Mouse (Mus musculus) cerebellum, postnatal 36 days (tissue): ENCODE measurements around the gene Dnajb7.

ENCODE experiments used
- DNase-seq, 2 experiments: peaks; one replicate each; pipeline ENCODE4 v3.0.0; 2021 to 2022; ENCODE audit warnings: mixed read lengths in 2 of 2

Gene Dnajb7

DNA sequence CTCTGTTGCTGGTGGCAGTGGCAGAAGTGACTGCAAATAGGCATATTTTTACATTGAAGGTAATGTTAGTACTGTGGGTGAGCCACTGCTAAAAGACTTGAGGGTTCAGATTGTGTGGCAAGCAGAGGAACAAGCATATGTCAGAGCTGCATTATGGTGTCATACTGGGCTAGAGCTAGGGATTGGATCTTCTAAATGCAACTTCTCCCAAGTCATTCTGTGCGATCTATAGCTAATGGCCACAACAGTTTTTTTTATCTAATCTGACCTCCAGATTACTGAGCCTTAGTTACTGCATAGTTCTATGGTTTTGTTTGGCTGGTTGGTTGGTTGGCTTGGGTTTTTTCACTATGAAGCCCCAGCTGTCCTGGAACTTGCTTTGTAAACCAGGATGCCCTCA, at the start of gene Dnajb7:
Gene Dnajb7 (minus strand): TSS at position 101 of the 400 bp plus-strand sequence.
- no peak for DNase-seq

DNA sequence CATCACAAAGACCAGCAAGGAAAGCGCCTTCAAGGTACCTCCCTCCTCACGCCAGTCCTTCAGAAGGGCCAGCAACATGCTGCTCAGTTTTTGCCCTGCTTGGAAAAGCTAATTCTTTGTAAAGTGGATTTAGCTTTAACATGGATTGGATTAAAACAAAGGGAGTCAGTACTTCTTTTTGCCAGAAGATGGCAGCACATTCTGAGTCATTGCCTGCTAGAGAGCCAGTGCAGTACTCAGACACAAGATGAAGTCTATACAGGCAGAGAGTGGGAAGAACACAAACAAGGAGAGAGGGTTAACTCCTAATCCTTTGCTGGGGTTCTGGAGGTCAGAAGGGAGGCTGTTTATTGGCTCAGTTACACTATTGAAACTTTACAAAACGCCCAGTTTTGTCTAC, 40.4 kb upstream of the Dnajb7 start:
- DNase-seq: peak; percentile 14 to 73

DNA sequence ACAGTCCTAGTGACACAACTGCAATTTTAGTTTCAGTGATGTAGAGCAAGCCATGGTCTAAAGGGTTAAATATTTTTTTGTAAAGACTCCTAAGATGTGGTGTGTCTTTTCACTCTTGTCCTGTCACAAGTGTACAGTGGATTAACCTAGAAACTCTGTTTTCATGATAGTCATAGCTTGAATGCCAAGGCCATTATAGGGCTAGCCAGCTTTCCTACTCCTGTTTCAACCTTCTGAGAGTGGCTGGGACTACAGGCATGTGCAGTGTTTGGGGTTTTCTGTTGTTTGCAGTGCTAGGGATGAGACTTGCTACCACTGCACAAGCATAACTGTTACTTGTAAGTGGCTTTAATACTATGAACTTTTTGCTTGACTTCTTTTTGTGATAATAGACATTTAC, 31.1 kb upstream of the Dnajb7 start:
- DNase-seq: no peak

DNA sequence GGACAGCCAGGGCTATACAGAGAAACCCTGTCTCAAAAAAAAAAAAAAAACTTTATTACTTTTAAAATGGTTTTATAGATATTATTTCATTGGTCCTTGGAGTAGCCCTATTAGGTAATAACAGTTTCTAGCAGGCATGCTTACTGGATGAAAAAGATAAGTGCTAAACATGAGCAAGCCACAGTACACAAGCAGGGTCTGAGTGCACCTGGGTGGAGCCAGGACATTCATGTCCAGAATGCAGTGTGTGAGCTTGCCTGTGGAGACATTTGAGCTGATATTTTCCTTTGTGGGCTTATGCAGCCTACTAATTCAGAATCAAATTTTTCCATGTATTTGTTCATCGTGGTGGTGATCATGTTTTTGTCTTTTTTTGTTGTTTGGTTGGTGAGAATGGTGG, 30.2 kb upstream of the Dnajb7 start:
- no peak for DNase-seq

DNA sequence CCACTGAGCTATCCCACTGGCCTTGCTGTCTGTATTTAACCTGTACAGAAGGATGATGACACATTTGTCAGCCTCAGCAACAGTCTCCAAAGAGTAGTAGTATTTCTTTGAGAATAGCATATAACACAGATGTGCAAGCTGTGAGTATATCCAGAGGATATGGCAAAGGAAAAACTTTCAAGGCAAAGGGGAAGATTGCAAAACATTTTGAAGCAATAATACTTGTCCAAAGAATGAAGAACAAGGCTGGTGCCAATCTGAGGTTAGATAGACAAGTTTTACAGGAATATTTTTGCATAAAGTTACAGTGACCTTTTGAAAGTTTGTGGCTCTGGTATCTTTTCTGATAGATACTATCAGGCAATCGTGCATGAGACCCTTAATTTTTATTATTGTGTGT, 23.1 kb upstream of the Dnajb7 start:
- DNase-seq: no peak

DNA sequence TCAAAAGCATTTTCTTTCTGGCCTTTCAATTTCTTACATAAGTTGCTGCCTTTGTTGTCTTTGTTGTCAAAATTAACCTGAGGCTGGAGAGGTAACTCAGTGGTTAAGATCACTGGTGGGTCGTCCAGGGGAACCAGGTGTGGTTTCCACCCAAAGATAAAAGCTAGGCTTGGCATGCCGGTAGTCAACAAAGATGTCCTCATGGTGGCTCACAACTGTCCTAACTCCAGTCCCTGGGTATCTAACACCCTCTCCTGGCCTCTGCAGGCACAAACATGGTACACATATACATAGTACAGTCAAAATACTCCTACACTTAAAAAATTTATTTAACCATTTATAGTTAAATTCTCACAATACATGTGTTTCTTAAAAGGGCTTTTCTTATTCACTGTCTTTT, 19.8 kb upstream of the Dnajb7 start:
- DNase-seq: no peak

DNA sequence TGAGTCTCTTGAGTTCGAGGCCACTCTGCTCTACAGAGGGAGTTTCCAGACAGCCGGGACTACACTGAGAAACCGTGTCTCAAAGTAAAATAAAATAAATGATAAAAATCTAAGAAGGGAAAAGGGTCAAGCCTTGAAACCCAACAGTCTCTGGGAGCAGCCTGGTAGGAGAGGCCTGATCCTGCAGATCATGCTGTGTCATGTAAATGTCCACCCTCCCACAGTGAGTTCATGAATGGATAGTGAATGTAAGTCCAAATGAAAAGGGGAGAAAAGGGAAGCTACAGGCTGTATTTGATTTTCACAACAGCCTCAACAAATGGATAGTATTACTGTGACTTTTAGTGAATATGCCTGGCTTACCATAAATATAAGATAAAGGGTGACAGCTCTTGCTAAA, 17.2 kb upstream of the Dnajb7 start:
- DNase-seq: no peak

DNA sequence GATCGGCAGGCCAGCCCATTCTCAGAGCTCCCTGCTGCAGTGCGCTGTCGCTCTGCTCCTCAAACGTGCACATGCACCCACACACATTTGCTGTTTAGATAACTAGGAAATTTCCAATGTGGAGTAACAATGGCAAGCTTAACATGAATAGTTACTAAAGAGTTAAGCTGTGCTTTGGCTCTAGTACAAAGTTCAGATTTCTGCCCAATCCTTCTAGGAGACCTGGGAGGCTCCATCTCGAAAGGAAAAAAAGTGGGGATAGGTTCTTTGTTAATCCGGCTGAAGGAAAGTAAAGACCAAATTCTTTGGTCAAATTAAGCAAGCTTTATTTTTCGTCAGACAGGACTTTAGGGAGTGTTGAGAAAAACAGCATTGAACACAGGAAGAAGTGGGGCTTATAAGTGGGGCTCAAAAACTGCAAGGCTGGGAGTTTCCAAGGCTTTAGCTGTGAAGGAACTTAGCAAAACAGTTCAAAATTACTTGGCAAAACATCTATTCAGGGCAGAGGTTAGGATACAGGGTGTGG, 14.1 kb upstream of the Dnajb7 start:
- no peak for DNase-seq

DNA sequence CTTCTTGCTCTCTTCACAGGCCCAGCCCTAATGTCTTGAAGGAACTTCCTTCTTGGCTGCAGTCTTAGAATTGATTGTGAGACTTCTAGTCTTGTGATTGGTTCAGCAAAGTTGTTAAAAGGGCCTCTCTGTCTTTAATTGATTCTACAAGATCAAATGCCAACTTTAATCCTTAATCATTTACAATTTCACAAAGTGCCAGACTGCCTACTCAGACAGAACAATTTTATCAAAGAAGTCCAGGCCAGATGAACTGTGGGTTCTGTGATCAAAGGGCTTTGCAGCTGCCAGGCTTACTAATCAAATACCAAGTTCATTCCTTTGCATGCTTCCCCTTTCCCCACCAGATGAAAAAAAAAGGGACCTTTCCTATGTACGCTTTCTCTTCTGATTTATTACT, 13.4 kb upstream of the Dnajb7 start:
- no peak for DNase-seq

DNA sequence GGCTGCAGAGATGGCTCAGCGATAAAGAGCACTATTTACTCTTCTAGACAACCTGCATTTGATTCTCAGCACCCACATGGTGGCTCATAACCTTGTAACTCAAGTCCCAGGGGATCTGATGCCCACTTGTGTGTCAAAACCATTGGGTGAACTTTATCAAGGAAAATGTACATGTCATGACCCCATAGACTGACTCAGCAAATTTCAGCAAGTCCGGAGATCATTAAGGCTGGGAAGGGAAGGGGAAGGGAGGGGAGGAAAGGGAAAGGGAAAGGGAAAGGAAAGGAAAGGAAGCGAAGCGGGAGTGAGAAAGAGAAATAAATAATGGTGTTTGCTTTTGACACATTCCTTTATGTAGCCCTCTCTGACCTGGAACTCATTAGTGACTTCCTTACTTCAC, 10.0 kb upstream of the Dnajb7 start:
- DNase-seq: no peak

DNA sequence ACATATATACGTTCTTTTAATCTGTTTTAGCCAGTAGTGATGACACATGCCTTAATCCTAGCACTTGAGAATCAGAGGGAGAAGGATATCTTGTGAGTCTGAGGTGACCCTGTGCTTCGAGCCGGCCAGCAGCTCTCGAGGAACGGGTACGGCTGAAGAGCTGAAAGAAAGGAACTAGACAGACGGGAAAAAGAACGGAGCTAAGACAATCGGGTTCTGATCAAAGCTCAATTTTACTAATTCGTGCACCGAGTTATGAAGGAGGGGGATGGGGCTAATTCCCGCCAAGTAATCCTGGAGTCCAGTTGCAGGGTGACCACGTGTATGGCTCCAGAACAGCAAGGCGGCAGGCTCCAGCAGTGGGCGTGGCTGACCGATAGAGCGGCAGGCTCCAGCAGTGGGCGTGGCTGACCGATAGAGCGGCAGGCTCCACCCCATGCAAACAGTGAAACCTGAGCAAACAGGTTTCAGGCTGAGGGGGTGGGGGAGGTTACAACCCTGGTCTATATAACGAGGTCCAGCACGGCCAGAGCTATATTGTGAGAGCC, 8.7 kb upstream of the Dnajb7 start:
- peak in 1 of 2 experiments; percentile 4 for DNase-seq

DNA sequence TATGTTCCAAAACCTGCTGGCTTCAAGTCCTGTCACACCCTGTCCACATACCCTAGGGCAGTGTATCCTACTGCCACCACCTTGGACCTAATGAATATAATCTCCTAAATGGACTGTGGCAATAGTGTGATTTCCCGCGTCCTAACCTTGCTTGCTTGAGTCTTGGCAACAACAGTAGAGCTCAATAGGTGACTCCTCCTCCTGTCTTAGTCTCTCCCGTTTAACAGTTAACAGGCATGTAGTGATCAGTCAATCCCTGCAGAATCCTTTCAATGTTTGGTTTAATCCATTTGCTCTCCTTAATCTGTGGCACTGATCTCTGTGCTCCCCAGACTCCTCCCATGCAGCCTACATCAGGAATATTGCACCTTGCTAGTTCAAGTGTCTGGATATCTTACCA, 3.1 kb downstream of the Dnajb7 start:
- no peak for DNase-seq

DNA sequence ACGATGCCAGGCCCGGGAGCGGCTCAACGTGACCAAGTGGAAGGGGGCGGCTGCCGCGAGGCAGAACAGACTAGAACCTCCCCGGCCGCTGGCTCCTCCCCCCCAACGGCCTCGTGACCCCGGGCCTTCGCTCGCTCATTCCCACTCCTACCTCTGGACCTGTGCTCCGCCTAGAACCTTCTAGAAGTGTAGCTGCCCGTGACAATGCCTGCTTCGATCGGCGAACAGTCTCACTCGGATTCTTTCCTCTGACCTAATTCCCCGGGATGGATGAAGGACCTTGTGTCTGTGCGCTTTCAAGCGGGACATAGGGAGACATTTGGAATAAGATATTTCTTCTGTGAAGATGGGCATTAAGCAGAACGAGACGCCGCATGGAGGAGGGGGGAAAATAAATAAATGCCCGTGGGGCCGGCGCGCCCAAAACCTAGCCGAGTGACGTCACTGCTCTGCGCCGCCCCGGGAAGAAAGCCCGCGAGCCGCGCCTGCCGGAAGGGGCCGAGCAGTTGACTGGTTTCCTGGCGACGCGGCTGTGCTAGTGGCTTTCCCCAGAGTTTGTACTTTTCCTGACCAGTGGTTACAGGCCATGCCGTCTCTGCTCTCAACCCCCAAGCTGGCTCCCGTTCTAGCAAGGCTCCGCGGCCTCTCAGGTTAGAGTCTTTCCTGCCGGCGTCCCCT, 8.3 kb downstream of the Dnajb7 start, which contains the start of the genes St13 and Xpnpep3:
Gene St13 (minus strand): TSS at position 440 of the 678 bp plus-strand sequence.
Gene Xpnpep3 (plus strand): TSS at position 501 of the 678 bp plus-strand sequence.
- DNase-seq: peak; percentile 98 to 99

DNA sequence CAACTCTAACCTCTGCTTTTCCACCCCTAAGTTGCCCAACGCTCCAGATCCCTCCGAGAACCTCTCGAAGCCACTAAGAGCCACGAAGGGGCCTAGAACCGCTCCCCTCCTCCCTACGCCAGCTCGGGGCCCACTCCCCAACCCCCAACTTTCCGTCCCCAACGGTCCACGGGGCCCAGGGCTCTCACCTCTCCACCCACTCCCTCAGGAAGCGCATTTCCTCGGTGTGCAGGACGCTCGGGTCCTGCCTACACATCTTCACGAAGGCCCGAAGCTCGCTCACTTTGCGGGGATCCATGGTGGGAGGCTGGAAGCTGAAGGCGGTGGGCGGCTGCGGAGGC, 8.8 kb downstream of the Dnajb7 start:
- no peak for DNase-seq

DNA sequence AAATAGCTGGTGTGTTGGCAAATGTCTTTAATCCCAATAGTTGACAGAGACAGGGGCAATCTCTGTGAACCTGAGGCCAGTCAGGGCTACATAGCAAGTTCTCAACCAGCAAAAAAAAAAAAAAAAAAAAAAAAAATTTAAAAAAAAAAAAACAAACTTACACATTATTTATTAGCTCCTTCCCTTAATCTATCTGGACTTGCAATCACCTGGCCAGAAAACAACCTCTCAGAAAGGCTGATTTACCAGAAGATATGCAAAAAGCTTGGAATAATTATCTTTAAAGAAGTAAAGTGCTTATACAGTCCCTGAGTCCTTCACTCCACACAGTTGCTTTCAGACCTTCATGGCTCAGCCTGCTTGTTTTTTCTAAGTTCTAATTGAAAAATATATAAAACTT, 9.9 kb downstream of the Dnajb7 start:
- DNase-seq: no peak

DNA sequence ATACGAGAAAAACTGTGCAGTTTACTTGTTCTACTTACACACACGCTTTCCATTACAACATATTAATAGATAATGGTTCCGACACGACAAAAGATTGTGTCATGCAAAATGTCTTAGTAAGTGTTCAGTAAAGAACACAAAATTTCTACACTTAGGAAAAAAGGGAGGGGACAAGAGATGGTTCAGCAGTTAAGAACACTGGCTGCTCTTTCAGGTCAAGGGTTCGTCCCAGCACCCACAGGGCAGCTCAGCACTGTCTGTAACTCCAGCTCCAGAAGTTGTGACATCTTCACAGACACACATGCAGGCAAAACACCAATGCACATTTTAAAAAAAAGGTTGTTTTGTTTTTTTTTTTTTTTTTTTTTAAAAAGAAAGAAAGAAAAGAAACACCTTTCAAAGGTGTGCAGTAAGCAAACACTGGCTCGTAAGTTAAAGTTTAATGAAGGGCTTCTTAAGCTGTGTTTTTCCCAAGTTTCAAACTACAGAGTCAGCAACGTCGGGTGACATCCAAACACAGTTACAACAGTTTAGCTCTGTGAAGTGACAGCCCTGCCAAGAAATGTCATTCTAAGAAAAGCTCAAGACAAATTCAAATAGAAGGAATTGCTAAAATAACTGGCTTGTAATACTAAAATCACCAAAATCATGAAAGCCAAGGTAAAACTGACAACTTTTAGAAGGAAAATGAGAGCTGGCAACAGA, 13.7 kb downstream of the Dnajb7 start:
- no peak for DNase-seq

DNA sequence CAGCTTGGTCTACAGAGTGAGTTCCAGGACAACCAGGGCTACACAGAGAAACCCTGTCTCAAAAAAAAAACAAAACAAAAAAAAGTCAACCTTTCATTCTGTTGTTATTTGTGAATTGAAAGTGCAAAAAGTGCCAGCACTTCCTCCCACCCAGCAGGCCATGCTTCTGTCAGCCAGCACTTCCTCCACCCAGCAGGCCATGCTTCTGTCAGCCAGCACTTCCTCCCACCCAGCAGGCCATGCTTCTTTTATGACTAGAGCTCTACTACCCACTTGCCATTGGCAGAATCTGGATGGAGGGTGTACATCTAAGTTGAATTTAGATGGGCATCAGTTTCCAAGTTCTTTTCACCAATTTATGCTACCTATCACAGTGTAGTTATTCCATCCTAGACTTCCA, 15.1 kb downstream of the Dnajb7 start:
- peak; percentile 24 to 35 for DNase-seq

DNA sequence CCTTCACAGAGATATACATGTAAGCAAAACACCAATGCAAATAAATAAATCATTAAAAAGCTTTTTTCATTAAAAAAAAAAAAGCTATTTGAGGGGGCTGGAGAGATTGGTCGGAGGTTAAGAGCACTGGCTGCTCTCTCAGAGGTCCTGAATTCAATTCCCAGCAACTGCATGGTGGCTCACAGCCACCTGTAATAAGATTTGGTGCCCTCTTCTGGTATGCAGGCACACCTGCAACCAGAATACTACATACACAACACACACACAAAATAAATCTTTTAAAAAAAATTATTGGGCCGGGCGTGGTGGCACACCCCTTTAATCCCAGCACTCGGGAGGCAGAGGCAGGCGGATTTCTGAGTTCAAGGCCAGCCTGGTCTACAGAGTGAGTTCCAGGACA, 21.8 kb downstream of the Dnajb7 start:
- DNase-seq: no peak

DNA sequence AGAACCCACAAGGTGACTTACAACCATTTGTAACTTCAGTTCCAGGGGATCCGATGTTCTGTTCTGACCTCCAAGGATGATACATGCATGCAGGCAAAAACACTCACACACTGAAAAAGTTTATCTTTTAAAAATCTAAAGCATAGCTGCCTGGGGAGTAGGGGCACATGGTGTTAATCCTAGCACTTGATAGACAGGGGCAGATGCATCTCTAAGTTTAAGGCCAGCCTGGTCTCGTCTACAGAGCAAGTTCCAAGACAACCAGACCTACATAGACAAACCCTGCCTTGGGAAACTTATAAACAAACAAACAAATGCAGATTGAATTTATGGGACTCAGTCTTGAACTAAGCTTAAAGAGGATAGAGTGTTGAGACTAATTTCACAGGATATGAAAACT, 29.3 kb downstream of the Dnajb7 start:
- DNase-seq: no peak

DNA sequence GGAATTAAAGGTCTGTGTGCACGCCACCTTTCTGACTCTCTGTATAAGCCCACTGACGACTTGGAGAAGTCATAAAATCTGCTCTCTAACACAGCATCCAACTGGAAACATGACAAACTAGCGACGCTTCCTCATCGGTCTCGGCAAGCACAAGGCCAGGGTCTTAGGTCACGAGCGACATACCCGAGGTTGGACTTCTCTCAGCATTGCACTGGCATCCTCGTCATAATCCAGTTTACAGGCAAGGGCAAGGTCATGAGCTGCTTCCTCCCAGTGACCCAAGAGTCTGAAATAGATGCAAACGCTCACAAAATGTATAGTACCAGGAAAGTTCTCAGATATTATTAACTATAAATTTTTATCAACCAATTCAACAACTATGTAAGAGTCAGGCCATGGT, 33.5 kb downstream of the Dnajb7 start:
- no peak for DNase-seq

DNA sequence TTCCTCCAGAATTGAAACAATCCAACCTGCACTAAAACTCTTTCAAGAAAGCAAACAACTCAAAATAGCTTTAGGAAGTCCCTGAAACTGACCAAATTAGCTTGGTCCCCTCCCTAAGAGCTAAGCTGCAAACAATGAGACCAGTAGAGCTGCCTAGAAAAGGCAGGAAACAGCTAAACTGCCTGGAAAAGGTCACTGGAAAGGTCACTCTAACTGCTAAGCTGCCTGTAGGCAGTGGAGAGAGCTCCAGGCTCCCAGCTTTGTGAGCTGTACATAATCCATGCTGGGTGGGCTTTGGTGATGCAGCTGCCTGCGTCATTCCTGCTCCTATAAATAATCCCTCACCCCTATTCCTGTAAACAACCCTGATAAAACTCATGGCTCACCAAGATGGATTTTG, 37.7 kb downstream of the Dnajb7 start:
- DNase-seq: no peak

DNA sequence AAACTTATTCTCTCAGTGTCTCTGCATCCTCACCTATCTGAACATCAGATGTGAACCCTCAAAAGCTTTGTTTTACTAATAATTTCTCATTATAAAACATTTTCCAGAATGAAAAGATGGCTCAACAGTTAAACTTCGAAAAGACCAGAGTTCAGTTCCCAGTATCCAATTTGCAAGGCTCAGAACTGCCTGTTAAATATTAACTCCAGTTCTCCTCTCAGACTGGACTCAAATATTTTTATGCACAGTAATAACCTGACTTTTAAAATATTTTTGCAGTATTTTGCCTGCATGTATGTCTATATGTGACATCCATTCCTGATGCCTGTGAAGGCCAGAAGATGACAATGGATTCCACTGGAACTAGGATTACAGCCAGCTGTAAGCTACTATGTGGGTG, 39.5 kb downstream of the Dnajb7 start:
- no peak for DNase-seq

DNA sequence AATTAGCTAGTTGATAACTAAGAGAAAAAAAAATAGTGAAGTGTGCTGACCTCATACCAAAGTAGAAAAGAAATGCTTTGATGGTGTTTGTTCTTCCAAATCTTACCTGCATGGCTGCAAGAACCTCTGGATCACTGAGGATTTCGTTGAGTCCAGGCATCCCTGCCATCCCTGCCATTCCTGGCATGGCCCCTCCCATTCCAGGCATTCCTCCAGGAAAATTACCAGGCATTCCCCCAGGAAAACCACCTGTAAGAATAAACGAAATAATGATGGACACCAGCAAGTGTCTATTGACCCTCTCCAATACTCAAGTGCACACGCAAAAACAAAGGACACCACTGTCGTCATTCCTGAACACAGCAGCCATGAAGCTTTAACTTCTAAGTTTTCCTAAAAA, 41.9 kb downstream of the Dnajb7 start:
- DNase-seq: no peak

DNA sequence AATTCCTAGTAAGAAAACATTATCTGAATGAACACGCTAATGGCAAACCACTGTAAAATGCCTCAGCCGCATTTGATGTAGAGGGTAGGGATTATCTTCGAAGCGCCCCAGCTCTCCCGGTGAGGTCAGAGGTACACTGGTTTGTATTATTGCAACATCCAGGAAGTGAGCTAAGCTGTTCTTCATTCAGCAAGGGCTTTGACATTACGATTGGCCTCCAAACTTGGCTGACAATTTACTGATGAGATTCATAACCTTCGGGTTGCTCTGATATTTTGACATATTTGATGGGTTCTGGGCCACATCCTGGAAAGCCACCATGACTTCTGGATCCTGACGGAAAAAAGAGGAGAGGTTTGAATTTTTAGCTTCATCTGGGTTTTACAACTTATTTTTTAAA, 42.9 kb downstream of the Dnajb7 start:
- DNase-seq: no peak
